Mouse (Mus musculus): ENCODE measurements around the gene Nudc.
"Not testable (repeated sequence)": the region's sequence is repeated elsewhere in the genome, so short reads cannot be mapped to it uniquely, and the experiment has no call there.

Nudc gene

DNA sequence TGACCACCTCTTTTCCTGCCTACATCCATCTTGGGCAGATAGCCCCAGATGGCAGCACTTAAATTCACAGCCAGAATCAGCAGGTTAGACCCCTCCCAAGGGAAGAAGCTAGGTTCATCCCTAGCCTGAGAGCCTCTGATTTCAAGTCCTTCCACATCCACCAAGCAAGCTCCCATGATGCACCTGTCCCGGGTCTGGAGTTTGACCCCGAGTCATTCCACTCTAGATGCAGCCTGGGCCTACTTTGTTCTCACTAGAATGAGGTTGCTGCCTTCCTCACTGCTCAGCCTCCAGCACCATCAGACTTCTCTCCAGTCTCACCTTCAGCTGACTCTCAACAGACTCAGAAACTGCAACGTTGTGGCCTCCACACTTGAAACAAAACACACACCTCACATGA lies 9.7 kb downstream of the Nudc start:
- DNase-seq (ENCODE audit: low spot score): no peak

DNA sequence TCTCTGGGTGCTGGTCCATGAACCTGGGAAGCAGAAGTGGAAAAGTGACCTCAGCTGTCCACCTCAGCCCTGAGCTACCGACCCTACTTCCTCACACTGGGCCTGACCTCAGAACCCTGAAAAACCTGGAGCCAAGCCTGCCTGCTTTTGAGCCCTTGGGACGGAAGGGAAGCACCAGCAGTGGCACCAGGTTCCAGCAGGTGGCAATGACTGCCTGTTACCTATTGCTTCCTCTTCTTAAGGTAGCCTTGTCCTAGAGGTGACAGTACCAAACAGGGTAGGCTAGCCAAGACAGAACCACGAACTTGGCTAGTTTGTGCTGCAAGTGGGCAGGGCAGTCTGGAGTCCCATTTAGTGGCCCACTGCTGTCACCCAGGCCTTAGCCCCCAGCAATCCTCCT lies 13.0 kb downstream of the Nudc start:
- DNase-seq (ENCODE audit: low spot score): no peak

- DNase-seq (ENCODE audit: low spot score): no peak
Measured at GRCm38 (mm10) chr4:133527788-133528187, 18.0 kb downstream of the Nudc start.

DNA sequence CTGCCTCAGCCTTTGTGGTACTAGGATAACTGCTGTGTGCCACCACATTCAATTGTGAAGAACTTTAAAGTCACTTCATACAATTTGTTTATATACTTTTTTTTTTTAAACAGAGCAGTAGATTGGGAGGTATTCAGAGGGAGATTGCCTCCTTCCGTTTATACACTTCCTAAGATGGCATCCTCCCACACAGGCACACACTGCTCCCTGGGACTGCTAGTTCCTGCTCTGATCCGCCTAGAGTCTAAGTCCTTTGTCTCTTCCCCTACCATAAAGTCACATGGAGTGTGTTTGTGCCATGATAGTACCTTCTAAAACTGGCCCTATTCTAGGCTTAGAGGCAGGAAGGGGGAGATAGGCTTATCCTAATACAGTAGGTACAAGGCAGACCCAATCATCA lies 24.3 kb downstream of the Nudc start:
- no peak for DNase-seq (ENCODE audit: low spot score)

DNA sequence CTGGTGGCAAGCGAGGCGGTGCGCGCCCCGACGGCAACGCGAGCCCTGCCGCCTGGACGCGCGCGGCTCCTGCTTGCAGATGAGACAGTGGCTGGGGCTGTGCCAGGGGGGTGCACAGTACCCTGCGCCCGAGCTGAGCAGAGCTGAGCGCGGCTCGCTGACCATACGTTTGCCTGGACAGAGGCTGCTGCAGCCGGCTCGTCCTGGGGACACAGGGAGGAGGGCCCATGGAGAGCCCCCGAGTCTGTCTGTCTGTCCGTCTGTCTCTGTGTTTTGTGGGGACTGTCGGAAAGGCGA lies 26.5 kb downstream of the Nudc start:
- DNase-seq (ENCODE audit: low spot score): no peak

DNA sequence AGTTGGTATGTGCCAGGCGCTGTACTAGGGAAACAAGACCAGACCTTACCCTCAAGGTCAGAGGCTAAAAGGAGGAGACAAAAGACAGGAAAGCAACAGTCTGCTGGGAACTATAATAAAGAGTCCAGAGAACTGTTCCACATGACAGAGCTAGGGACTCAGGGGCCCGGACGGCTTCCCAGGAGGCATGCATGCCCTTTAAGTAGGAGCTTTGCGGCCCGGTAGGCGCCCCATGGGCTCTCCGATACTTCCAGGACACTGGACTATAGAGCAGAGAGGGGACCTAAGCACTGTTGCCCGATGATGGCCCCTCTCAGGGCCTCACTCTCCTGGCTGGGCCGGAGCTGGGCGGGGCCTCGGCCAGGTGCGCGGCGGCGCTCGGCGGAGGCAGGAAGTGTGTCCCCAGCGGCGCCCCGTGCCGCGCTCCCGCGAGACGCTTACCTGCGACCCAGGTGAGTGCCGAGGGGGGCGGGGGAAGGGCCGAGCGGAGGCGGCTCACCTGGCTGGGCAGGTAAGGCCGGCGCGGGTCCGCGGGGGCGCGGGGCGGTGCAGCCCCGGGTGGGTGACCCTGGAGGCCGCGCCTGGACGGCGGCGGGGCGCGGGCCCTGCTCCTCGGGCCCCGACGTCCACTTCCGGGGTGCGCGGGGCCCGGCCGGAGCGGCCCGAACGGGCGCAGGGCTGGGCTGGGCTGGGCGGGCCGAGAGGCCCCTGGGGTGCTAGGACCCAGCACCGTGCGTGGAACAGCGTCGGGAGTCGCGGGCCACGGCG lies 27.0 kb downstream of the Nudc start, which contains the start of gene Kdf1:
Gene Kdf1 (plus strand): TSS at position 363 of the 768 bp plus-strand sequence.
- DNase-seq (ENCODE audit: low spot score): peak; percentile 63

- DNase-seq (ENCODE audit: low spot score): peak; percentile 66
Measured at GRCm38 (mm10) chr4:133512972-133513371, 32.8 kb downstream of the Nudc start.

GRCm38 (mm10) chr4:133512511-133512910 lies 33.3 kb downstream of the Nudc start:
- not testable (repeated sequence) for DNase-seq (ENCODE audit: low spot score)

DNA sequence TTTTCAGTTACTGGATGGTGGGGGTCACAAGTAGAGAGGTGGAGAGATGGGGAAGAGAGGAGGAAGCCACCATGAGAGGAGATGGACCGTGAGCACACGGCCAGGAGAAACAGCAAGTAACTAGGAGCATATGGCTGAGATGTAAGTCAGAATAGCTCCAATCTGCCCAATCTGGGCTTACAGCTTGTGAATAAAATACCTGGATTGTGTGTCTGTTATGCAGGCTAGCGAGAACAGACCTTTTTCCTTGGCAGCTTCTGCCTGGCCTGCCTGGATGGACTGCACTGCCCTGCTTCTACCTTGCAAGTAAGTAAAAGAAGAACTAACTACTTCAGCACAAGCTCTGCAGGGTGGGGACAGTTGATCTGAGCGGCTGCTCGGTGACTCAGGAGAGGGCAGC lies 34.7 kb downstream of the Nudc start:
- no peak for DNase-seq (ENCODE audit: low spot score)

DNA sequence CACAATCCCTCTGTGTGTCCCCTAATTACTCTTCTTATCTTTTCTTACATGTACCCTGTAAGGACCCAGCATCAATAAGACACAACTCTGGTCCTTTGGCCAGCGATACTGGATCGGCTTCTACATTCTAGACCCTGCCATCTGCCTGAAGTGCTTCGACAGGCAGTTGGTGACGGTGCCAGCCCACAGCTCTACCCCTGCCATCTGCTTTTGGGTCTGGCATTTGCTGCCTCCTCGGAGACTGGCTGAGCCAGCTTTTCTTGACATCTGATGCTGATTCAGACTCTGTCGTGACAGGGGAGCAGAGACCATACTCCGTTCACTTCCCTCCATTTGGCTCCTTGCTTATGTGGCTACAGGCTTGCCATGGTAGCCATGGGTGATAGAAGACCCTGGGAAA lies 36.8 kb downstream of the Nudc start:
- DNase-seq (ENCODE audit: low spot score): no peak

- DNase-seq (ENCODE audit: low spot score): no peak
Measured at GRCm38 (mm10) chr4:133506573-133506972, 39.2 kb downstream of the Nudc start.

DNA sequence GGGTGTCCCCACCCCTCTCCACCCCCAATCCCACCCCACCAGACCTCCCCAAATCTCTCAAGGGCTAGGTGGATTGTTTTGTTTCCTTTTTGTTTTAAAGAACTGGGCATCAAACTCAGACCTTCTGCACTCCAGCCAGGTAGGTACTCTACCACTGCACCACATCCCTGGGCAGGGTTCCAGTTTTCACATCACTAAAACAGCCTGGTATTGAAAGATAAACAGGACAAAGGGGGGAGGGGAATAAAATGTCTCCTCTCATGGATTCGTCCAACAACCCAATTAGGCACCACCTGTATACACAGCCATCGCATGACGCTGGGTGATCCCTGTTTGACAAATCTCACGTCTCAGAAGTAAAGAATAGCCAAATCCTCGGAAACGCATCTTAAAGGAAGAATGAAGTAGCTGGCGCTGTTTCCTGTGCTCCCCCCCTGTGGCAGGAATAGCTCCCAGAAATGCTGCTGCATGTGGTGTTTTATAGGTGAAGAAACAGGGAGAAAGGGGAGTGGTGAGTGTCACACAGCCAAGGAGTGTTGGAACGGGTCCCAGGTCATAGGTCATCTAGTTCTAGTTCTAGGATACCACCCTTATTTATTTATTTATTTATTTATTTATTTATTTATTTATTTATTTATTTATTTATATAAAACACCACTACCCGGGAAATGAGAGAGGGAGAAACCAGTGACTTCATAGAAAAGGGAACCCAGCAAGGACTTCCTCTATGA lies 40.9 kb downstream of the Nudc start:
- DNase-seq (ENCODE audit: low spot score): no peak

DNA sequence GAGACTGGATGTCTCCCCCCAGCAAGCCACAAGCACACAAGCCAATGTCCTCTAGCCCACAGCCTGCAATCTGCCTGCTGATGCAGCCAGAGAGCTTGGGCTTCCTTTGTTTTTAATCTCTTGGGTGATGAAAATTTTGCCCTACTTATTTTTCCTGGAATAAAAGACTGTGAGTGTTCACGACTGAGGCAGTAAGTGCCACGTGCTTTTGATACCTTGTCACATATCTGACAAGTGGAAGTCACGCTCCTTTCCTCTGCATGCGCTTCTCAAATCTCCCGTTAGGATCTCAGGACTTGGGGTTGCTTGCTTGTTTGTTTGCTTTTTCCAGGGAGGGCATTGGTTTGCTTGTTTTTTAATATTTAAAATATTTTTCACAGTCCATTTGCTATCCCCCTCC lies 41.5 kb downstream of the Nudc start:
- DNase-seq (ENCODE audit: low spot score): no peak

- DNase-seq (ENCODE audit: low spot score): no peak
Measured at GRCm38 (mm10) chr4:133501514-133501913, 44.3 kb downstream of the Nudc start.

- DNase-seq (ENCODE audit: low spot score): peak; percentile 73
Measured at GRCm38 (mm10) chr4:133498160-133498724, 47.6 kb downstream of the Nudc start, which contains the start of gene Trnp1. Gene Trnp1 (minus strand): TSS chr4:133498550.

- no peak for DNase-seq (ENCODE audit: low spot score)
Measured at GRCm38 (mm10) chr4:133497461-133498159, 48.2 kb downstream of the Nudc start.

- no peak for DNase-seq (ENCODE audit: low spot score)
Measured at GRCm38 (mm10) chr4:133496738-133497445, 48.9 kb downstream of the Nudc start.

GRCm38 (mm10) chr4:133495711-133496110 lies 50.1 kb downstream of the Nudc start:
- no peak for DNase-seq (ENCODE audit: low spot score)

DNA sequence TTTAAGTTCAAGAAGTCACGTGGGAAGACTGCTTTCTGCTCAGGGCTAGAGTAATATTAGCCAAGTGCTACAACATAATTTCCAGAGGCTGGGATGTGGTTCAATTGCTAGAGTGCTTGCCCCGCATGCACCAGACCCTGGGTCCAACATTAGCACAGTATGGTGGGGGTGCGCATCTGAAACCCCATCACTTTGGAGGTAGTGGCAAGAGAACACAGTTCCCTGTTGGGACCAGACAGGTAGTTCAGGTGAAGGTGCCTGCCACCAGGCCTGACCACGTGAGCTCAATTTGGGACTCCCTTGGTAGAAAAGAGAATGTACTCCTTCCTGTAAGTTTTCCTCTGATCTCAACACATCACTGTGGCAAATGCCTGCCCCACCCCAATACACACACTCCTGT lies 50.9 kb downstream of the Nudc start:
- DNase-seq (ENCODE audit: low spot score): no peak

DNA sequence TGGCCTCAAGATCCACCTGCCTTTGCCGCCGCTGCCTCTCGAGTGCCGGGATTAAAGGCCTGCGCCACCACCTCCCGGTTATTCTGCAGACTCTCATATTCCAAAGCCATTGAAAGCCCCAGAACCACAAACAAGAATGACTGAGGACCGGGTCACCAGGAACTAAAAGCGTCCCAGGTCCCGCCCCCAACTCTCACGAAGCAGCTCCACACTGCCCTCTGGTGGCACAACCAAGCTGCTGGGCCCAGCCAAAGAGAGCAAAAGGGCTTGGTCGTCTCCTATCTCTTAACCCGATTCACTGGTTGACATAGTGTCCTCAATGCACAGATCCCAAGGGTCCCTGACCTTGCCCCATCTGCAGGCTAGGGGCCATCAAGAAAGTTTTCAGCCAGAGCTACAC lies 51.4 kb downstream of the Nudc start:
- DNase-seq (ENCODE audit: low spot score): peak; percentile 96

- no peak for DNase-seq (ENCODE audit: low spot score)
Measured at GRCm38 (mm10) chr4:133493895-133494294, 51.9 kb downstream of the Nudc start.

DNA sequence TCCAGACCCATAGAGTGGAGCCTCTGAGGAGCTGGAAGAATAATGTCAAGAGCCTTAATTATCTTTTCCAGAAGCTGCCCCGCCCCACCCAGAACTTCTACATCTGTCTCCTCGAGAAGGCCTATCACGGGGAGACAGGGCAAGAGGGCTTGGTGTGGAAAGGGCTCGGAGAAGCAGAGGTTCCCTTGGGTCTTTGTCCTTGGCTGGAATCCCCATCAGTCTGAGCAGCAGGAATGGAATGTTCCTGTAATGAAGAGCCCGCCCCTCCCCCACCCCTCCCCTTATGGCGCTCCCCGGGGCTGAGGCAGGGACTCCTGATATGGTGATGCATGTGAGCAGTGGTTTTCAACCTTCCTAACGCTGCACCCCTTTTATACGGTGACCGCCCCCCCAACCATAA lies 54.0 kb downstream of the Nudc start:
- DNase-seq (ENCODE audit: low spot score): no peak

All from urinary bladder, postnatal 25 days (tissue).